Mouse (Mus musculus) left cerebral cortex, postnatal 25 days (tissue): ENCODE measurements at regions not wholly inside any gene's neighbourhood (a gene's known extent, or its start where the extent isn't known, plus 50 kb on each side); places are given as distances from the start of the nearest gene placed in this dataset.

ENCODE experiments used
- DNase-seq, 2 experiments: peaks; one replicate each; pipeline ENCODE4 v3.0.0; 2022; ENCODE audit warnings: low spot score in 2 of 2, mixed read lengths in 1 of 2
- intact Hi-C: fragments of 180-260 bp; cut with DNase I; formaldehyde crosslinking; loops from one replicate; pipeline ENCODE4 v1.15.1; 2025

DNA sequence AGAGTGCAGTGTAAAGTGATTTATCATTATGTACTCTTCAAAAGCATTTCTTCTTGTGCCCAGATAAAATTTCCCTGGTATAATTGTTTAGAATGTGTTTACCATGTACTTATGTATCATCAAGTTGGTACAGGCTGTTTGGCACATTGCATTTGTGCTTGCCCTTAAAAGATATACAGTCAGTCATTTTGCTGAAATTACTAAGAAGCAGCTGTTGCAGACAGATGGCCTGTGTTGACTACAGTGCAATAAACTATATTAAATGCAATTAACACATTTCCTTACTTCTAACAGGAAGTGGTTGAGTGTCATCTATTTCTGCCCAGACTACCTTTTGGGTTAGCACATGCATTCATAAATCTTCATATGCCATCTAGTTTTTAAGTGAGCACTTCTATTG is 954.9 kb upstream of the 4931408C20Rik start:
- DNase-seq = peak; percentile 10 to 52
- intact Hi-C loops = no loop called here

DNA sequence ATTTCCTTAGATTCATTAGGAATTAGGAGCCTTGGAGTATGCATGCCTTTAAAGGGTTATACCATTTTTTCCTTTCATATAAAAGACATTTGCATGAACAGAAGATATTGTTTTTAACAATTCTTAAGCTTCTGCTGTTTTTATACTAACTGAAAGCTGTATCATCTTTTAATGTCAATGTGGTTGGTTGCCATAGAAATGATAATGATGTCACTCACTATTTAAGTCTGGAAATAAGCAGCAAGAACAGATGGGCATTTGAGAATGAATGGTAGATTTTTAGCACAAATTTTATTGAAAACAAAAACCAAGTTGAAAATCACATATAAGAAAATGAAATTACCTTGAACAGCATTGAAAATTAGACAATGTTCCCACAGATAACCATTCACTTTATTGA is 941.8 kb upstream of the 4931408C20Rik start:
- intact Hi-C loops = no loop called here
- DNase-seq = peak in 1 of 2 experiments; percentile 50

- intact Hi-C loops = loop anchor here (10.0 kb wide), 1 partner anchor 389 kb away; no protein-coding TSS in a partner anchor
- no peak for DNase-seq
Measured at GRCm38 (mm10) chr1:27616250-27616649, 929.0 kb upstream of the 4931408C20Rik start.

DNA sequence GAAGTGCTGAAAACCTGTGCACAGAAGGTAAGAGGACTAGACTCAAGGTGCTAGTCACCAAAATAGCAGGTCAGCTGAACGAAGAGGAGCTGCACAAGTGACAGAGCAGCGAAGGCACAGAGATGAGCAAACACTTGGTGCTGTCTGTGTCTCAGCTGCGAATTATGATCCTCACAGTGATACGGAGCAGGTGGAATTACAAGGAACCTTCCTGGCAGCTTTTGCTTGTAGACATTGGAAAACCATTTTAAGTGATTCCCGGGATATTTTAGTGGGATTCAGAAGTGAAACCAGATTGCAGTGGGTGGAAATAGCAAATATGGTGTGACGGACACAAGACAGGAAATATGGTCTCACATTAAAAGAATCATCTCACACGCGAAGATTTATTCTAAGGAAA is 921.3 kb upstream of the 4931408C20Rik start:
- DNase-seq = peak; percentile 41 to 90

DNA sequence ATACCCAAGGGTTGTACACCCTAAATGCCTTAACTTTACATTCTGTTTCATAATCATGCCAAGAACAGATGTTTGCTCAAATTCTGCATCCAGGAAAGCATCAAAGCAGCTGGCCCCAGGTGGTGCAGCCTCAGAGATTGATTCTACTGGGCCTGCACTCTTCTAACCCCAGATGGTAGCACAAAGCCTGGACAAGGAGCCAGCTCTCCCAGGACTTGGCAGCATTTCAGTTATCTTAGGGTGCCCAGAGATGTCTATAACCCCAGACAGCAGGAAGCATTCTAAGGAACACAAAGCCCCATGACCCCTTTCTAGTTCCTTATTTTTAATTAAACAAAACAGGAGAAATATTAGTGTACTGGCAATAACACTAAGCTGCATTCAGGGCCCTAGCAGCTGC is 891.5 kb upstream of the 4931408C20Rik start:
- intact Hi-C loops = no loop called here
- no peak for DNase-seq

More for the DNA sequence above, 921.3 kb upstream of the 4931408C20Rik start:
- intact Hi-C loops = no loop called here

- peak in 1 of 2 experiments; percentile 12 for DNase-seq
- intact Hi-C loops = no loop called here
Measured at GRCm38 (mm10) chr1:27559426-27559825, 872.2 kb upstream of the 4931408C20Rik start.

DNA sequence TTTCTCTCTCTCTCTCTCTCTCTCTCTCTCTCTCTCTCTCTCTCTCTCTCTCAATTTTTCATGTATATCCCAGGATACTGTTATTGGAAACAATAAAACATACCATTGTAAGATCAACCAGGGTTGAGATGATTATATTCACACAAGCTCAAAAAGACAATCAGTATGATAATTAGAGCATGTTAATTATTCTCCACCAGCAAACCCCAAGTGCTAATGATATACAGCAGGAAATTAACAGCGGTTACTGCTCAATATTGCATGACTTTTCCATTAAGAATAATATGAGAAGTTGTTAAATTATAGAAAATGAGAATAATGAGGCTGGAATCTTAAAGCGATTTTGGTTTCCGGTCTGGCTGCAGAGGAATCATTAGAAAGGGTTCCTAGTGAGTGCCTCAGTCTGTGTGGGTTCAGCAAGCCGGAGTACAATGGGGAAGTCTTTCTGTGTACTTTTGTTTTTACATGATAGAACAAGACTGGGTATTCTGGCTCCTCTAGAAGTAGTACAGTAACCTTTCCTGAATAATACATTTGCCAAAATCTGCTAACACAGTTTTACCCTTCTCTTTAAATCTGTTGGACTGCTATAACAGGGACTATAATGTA is 823.6 kb upstream of the 4931408C20Rik start:
- DNase-seq = no peak
- intact Hi-C loops = no loop called here

DNA sequence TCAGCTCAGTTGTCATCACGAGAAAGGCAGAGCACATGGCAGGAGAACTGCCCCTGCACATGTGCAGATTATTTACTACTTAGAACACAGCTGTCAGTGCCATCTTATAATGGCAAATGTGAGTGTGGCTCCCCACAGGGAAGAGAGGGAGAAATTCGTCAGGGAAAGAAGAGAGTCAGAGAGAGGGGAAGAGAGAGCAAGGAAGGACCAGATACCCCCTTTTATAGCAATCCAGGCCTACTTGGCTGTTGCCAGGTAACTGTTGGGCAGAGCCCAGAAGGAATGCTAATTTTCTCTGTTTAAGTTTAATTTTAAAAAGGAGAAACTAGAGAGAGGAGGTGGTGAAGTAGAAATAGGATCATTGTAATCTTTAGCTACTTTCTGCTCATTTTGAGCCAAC is 816.5 kb upstream of the 4931408C20Rik start:
- intact Hi-C loops = no loop called here
- DNase-seq = peak; percentile 12 to 61

DNA sequence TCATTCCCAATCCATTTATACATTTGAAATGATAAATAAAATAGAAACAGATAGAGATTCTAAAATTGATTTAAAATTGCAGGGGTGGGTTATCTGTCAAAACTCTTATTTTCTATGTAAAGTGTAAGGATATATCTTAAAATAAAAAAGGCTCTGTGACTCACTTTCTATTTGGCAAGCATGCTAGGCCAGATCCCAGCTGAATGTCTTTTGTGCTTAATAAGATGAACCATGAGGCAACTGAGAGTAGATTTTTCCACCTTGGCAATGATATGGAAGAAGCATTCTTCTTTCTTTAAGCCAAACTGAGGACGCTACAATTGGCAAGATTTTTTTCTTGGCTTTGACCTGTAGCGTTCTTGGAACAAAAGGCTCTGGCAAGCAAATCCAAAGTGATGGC is 791.7 kb upstream of the 4931408C20Rik start:
- peak; percentile 20 to 81 for DNase-seq

DNA sequence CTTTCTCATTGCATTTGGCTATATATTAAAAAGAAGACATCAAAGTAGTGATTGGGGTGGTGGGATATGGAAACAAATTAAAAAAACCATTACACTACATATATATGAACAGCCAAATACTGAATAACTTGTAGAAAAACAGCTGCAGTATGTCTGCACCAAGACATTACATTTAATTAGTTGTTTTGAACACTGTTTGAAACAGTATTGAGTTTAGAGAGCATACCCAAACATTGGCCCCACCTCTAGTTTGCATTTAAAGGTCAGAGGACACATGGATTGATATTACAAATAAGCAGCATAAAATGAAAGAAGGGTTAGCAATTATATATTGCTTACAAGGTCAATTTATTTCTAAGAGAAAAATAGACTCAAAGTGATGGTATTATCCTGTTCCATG is 758.8 kb upstream of the 4931408C20Rik start:
- DNase-seq = no peak
- intact Hi-C loops = no loop called here

More for the DNA sequence above, 791.7 kb upstream of the 4931408C20Rik start:
- intact Hi-C loops = no loop called here
